Mouse (Mus musculus): ENCODE data around the gene Pet100. TPM values are rescaled to one million over a fixed set of nuclear protein-coding genes. Genes with fewer than 3 reads are reported as not detected.
A peak's percentile ranks its signal among the peaks of the same experiment; 100 is the strongest.

Pet100 gene
- polyA plus RNA-seq, 1 experiment = 51.7 TPM

- TF ChIP-seq MYOG (IDR thresholded peaks at IDR 0.05; ENCODE audit: control insufficient read depth in 1 of 3, insufficient read depth in 1 of 3, insufficient read length in 2 of 3, low read depth in 2 of 3) = no peak
- no peaks in the 10 kb centered on the region for H3K79me2 ChIP-seq (ENCODE audit: control insufficient read depth, insufficient read depth)
- H3ac ChIP-seq (ENCODE audit: control insufficient read depth, insufficient read length) = no peak overlapping the region
- H3K36me3 ChIP-seq (ENCODE audit: control insufficient read depth, insufficient read depth) = no peaks in the 10 kb centered on the region
- H3K4me2 ChIP-seq (ENCODE audit: low read depth) = peak overlapping the region; percentile 74
- peaks cover 8% of the 10 kb centered on the region for H3K27me3 ChIP-seq (ENCODE audit: control insufficient read depth, insufficient read depth, insufficient read length)
- H3K4me3 ChIP-seq = peak overlapping the region; percentile 24
Observed at GRCm38 (mm10) chr8:3631478-3631875, 10.1 kb downstream of the Pet100 start.

- H3K4me3 ChIP-seq = no peak overlapping the region
- no peaks in the 10 kb centered on the region for H3K36me3 ChIP-seq (ENCODE audit: control insufficient read depth, insufficient read depth)
- no peak overlapping the region for H3ac ChIP-seq (ENCODE audit: control insufficient read depth, insufficient read length)
- H3K79me2 ChIP-seq (ENCODE audit: control insufficient read depth, insufficient read depth) = no peaks in the 10 kb centered on the region
- no peak overlapping the region for H3K4me2 ChIP-seq (ENCODE audit: low read depth)
- H3K27me3 ChIP-seq (ENCODE audit: control insufficient read depth, insufficient read depth, insufficient read length) = no peaks in the 10 kb centered on the region
- TF ChIP-seq TCF12 (IDR thresholded peaks at IDR 0.05; ENCODE audit: insufficient read depth, poor library complexity, severe bottlenecking) (no peak), MYOD1 (IDR thresholded peaks at IDR 0.05; ENCODE audit: control insufficient read depth in 1 of 3, insufficient read length in 2 of 3, low read depth in 2 of 3) (no peak), CEBPB (IDR thresholded peaks at IDR 0.05; ENCODE audit: insufficient read depth, poor library complexity, severe bottlenecking) (no peak), POLR2AphosphoS2 (IDR thresholded peaks at IDR 0.05; ENCODE audit: insufficient read length, low read depth) (no peak), POLR2A (IDR thresholded peaks at IDR 0.05; ENCODE audit: insufficient read length, low read depth) (no peak), E2F4 (IDR thresholded peaks at IDR 0.05; ENCODE audit: insufficient read depth) (no peak), MAX (IDR thresholded peaks at IDR 0.05; ENCODE audit: low read depth) (no peak), TCF3 (IDR thresholded peaks at IDR 0.05; ENCODE audit: insufficient read length, low read depth) (no peak), SRF (IDR thresholded peaks at IDR 0.05; ENCODE audit: control insufficient read depth, insufficient read length, low read depth) (no peak)
Observed at GRCm38 (mm10) chr8:3645804-3646203, 24.5 kb downstream of the Pet100 start.

GRCm38 (mm10) chr8:3646824-3647531 is 25.6 kb downstream of the Pet100 start:
- TF ChIP-seq TCF3 (IDR thresholded peaks at IDR 0.05; ENCODE audit: insufficient read length, low read depth) (no peak), SRF (IDR thresholded peaks at IDR 0.05; ENCODE audit: control insufficient read depth, insufficient read length, low read depth) (no peak), TCF12 (IDR thresholded peaks at IDR 0.05; ENCODE audit: insufficient read depth, poor library complexity, severe bottlenecking) (no peak), REST (IDR thresholded peaks at IDR 0.05; ENCODE audit: insufficient read depth, insufficient read length) (no peak), E2F4 (IDR thresholded peaks at IDR 0.05; ENCODE audit: insufficient read depth) (no peak), POLR2A (IDR thresholded peaks at IDR 0.05; ENCODE audit: insufficient read length, low read depth) (no peak), CEBPB (IDR thresholded peaks at IDR 0.05; ENCODE audit: insufficient read depth, poor library complexity, severe bottlenecking) (no peak), POLR2AphosphoS2 (IDR thresholded peaks at IDR 0.05; ENCODE audit: insufficient read length, low read depth) (no peak), MYOD1 (IDR thresholded peaks at IDR 0.05; ENCODE audit: control insufficient read depth in 1 of 3, insufficient read length in 2 of 3, low read depth in 2 of 3) (no peak), USF1 (IDR thresholded peaks at IDR 0.05; ENCODE audit: low read depth) (no peak)
- H3ac ChIP-seq (ENCODE audit: control insufficient read depth, insufficient read length) = no peak overlapping the region
- H3K4me2 ChIP-seq (ENCODE audit: low read depth) = no peak overlapping the region

GRCm38 (mm10) chr8:3647561-3647960 is 26.2 kb downstream of the Pet100 start:
- H3K79me2 ChIP-seq (ENCODE audit: control insufficient read depth, insufficient read depth) = no peaks in the 10 kb centered on the region
- TF ChIP-seq USF1 (IDR thresholded peaks at IDR 0.05; ENCODE audit: low read depth) (no peak), MYOG (IDR thresholded peaks at IDR 0.05; ENCODE audit: control insufficient read depth in 1 of 3, insufficient read depth in 1 of 3, insufficient read length in 2 of 3, low read depth in 2 of 3) (no peak), TCF12 (IDR thresholded peaks at IDR 0.05; ENCODE audit: insufficient read depth, poor library complexity, severe bottlenecking) (no peak), MAX (IDR thresholded peaks at IDR 0.05; ENCODE audit: low read depth) (no peak), SRF (IDR thresholded peaks at IDR 0.05; ENCODE audit: control insufficient read depth, insufficient read length, low read depth) (no peak), MYOD1 (IDR thresholded peaks at IDR 0.05; ENCODE audit: control insufficient read depth in 1 of 3, insufficient read length in 2 of 3, low read depth in 2 of 3) (no peak), REST (IDR thresholded peaks at IDR 0.05; ENCODE audit: insufficient read depth, insufficient read length) (no peak), POLR2A (IDR thresholded peaks at IDR 0.05; ENCODE audit: insufficient read length, low read depth) (no peak), POLR2AphosphoS2 (IDR thresholded peaks at IDR 0.05; ENCODE audit: insufficient read length, low read depth) (no peak), TCF3 (IDR thresholded peaks at IDR 0.05; ENCODE audit: insufficient read length, low read depth) (no peak), E2F4 (IDR thresholded peaks at IDR 0.05; ENCODE audit: insufficient read depth) (no peak), CEBPB (IDR thresholded peaks at IDR 0.05; ENCODE audit: insufficient read depth, poor library complexity, severe bottlenecking) (no peak)
- no peak overlapping the region for H3ac ChIP-seq (ENCODE audit: control insufficient read depth, insufficient read length)
- H3K4me2 ChIP-seq (ENCODE audit: low read depth) = no peak overlapping the region
- H3K27me3 ChIP-seq (ENCODE audit: control insufficient read depth, insufficient read depth, insufficient read length) = no peaks in the 10 kb centered on the region
- H3K4me3 ChIP-seq = no peak overlapping the region
- H3K36me3 ChIP-seq (ENCODE audit: control insufficient read depth, insufficient read depth) = no peaks in the 10 kb centered on the region

More at GRCm38 (mm10) chr8:3646824-3647531, 25.6 kb downstream of the Pet100 start:
- no peaks in the 10 kb centered on the region for H3K27me3 ChIP-seq (ENCODE audit: control insufficient read depth, insufficient read depth, insufficient read length)
- H3K36me3 ChIP-seq (ENCODE audit: control insufficient read depth, insufficient read depth) = no peaks in the 10 kb centered on the region
- H3K79me2 ChIP-seq (ENCODE audit: control insufficient read depth, insufficient read depth) = no peaks in the 10 kb centered on the region
- no peak overlapping the region for H3K4me3 ChIP-seq

- Histone ChIP-seq H3K4me2 (ENCODE audit: low read depth) (no peak overlapping the region), H3K27me3 (ENCODE audit: control insufficient read depth, insufficient read depth, insufficient read length) (no peaks in the 10 kb centered on the region), H3K4me3 (no peak overlapping the region), H3K36me3 (ENCODE audit: control insufficient read depth, insufficient read depth) (no peaks in the 10 kb centered on the region), H3ac (ENCODE audit: control insufficient read depth, insufficient read length) (no peak overlapping the region), H3K79me2 (ENCODE audit: control insufficient read depth, insufficient read depth) (no peaks in the 10 kb centered on the region)
- TF ChIP-seq REST (IDR thresholded peaks at IDR 0.05; ENCODE audit: insufficient read depth, insufficient read length) (no peak), POLR2A (IDR thresholded peaks at IDR 0.05; ENCODE audit: insufficient read length, low read depth) (no peak), CEBPB (IDR thresholded peaks at IDR 0.05; ENCODE audit: insufficient read depth, poor library complexity, severe bottlenecking) (no peak), SRF (IDR thresholded peaks at IDR 0.05; ENCODE audit: control insufficient read depth, insufficient read length, low read depth) (no peak)
Observed at GRCm38 (mm10) chr8:3648268-3648667, 26.9 kb downstream of the Pet100 start.
